Mouse (Mus musculus): ENCODE measurements around the gene Col4a2.

- TF ChIP-seq CTCF (IDR thresholded peaks at IDR 0.05; ENCODE audit: extremely low read depth, insufficient read depth, insufficient read length, insufficient replicate concordance) (no peak), POLR2A (IDR thresholded peaks at IDR 0.05; ENCODE audit: low read depth, low read length) (no peak)
These were observed 61.2 kb downstream of the Col4a2 start for GRCm38 (mm10) chr8:11373643-11374325.
